Mouse (Mus musculus): ENCODE measurements at regions not wholly inside any gene's neighbourhood (a gene's known extent, or its start where the extent isn't known, plus 50 kb on each side); places are given as distances from the start of the nearest gene placed in this dataset.

DNA sequence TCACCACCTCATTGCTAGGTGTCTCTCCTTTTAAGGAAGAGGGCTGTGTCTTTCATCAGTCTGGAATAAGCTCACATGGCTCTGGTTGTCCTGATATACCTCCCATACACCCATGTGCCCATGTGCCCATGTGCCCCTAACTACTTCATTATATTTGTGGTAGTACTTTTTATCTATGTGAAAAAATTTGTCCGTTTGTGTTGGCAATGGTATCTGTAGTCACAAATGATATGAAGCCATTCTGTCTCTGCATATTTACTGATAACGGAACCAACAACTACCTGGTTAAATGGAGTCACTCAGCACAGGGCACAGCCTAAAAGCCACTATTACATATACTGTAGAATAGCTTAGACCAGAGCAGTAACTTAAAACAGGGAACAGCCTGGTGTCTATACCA lies 54.6 kb upstream of the Atp11b start:
- Histone ChIP-seq H3K27ac (ENCODE audit: insufficient read depth, low read length) (no peak overlapping the region), H3K36me3 (ENCODE audit: control insufficient read depth, insufficient read depth, low read length, poor library complexity, severe bottlenecking) (no peaks in the 10 kb centered on the region), H3K9ac (ENCODE audit: low read depth, poor library complexity, severe bottlenecking) (no peak overlapping the region), H3K4me3 (ENCODE audit: low read depth, low read length) (no peak overlapping the region), H3K4me1 (ENCODE audit: control insufficient read depth, insufficient read depth, low read length) (peaks cover 2% of the 10 kb centered on the region), H3K27me3 (ENCODE audit: control insufficient read depth, insufficient read depth, low read length, poor library complexity, severe bottlenecking) (no peaks in the 10 kb centered on the region), H3K9me3 (replicated peaks; ENCODE audit: control insufficient read depth, insufficient read depth, low read length, poor library complexity, severe bottlenecking) (no peaks in the 10 kb centered on the region)
- no peak for TF ChIP-seq POLR2A (IDR thresholded peaks at IDR 0.05; ENCODE audit: insufficient read depth, low read length)
- no peak for TF ChIP-seq CTCF (IDR thresholded peaks at IDR 0.05; ENCODE audit: low read depth, low read length)
- no peak for TF ChIP-seq EP300 (IDR thresholded peaks at IDR 0.05; ENCODE audit: insufficient read depth, low read depth, low read length)

GRCm38 (mm10) chr3:35699979-35700378 lies 53.9 kb upstream of the Atp11b start:
- no peak overlapping the region for H3K4me3 ChIP-seq (ENCODE audit: low read depth, low read length)
- H3K27ac ChIP-seq (ENCODE audit: insufficient read depth, low read length): no peak overlapping the region
- H3K4me1 ChIP-seq (ENCODE audit: control insufficient read depth, insufficient read depth, low read length): peaks cover 2% of the 10 kb centered on the region
- H3K9ac ChIP-seq (ENCODE audit: low read depth, poor library complexity, severe bottlenecking): no peak overlapping the region
- no peak for TF ChIP-seq POLR2A (IDR thresholded peaks at IDR 0.05; ENCODE audit: insufficient read depth, low read length)
- no peak for TF ChIP-seq EP300 (IDR thresholded peaks at IDR 0.05; ENCODE audit: insufficient read depth, low read depth, low read length)
- no peak for TF ChIP-seq CTCF (IDR thresholded peaks at IDR 0.05; ENCODE audit: low read depth, low read length)
- no peaks in the 10 kb centered on the region for H3K9me3 ChIP-seq (replicated peaks; ENCODE audit: control insufficient read depth, insufficient read depth, low read length, poor library complexity, severe bottlenecking)
- no peaks in the 10 kb centered on the region for H3K36me3 ChIP-seq (ENCODE audit: control insufficient read depth, insufficient read depth, low read length, poor library complexity, severe bottlenecking)
- H3K27me3 ChIP-seq (ENCODE audit: control insufficient read depth, insufficient read depth, low read length, poor library complexity, severe bottlenecking): no peaks in the 10 kb centered on the region

GRCm38 (mm10) chr3:35703528-35704327 lies 50.2 kb upstream of the Atp11b start:
- Histone ChIP-seq H3K27me3 (ENCODE audit: control insufficient read depth, insufficient read depth, low read length, poor library complexity, severe bottlenecking) (no peaks in the 10 kb centered on the region), H3K36me3 (ENCODE audit: control insufficient read depth, insufficient read depth, low read length, poor library complexity, severe bottlenecking) (no peaks in the 10 kb centered on the region), H3K9ac (ENCODE audit: low read depth, poor library complexity, severe bottlenecking) (no peak overlapping the region), H3K9me3 (replicated peaks; ENCODE audit: control insufficient read depth, insufficient read depth, low read length, poor library complexity, severe bottlenecking) (no peaks in the 10 kb centered on the region; the same call in 1 of the 2 replicates), H3K4me3 (ENCODE audit: low read depth, low read length) (no peak overlapping the region), H3K27ac (ENCODE audit: insufficient read depth, low read length) (no peak overlapping the region), H3K4me1 (ENCODE audit: control insufficient read depth, insufficient read depth, low read length) (no peaks in the 10 kb centered on the region)
- TF ChIP-seq CTCF (IDR thresholded peaks at IDR 0.05; ENCODE audit: low read depth, low read length) (no peak), POLR2A (IDR thresholded peaks at IDR 0.05; ENCODE audit: insufficient read depth, low read length) (no peak), EP300 (IDR thresholded peaks at IDR 0.05; ENCODE audit: insufficient read depth, low read depth, low read length) (no peak)

Measured in ES-Bruce4 (cell line).